25 mouse cellular contexts compared by ENCODE assay signal in the genomic region with DNA sequence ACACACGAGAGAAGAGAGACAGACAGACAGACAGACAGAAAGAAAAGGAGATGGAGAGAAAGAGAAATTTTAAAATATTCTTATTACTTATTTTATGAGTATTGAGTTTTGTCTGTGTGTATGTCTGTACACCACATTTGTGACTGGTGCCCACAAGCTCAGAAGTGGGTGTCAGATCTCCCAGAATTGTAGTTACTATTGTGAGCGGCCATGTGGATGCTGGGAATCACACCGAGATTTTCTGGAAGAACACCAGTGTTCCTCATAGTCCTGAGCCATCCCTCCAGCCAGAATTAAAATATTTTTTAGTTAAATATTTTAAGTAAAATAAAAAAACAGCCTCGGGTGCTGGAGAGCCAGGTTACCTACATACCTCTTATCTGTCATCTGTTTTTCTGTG.
"Had no signal": no experiment of that assay in that cellular context is flagged by ENCODE, and none has a peak within 500 bp of the region (broad histone marks: within the 10 kb centered on the region; RNA-seq: fewer than 3 reads in every experiment).

No protein-coding gene starts in this region.

- ATAC-seq: hindbrain, postnatal 0 days had no signal

- H3K27ac ChIP-seq: heart, adult 2 months; heart, embryonic 13.5 days; heart, embryonic 15.5 days; hindbrain, embryonic 13.5 days; hindbrain, embryonic 15.5 days; hindbrain, postnatal 0 days; kidney, embryonic 15.5 days; kidney, postnatal 0 days; limb, embryonic 13.5 days; limb, embryonic 15.5 days; liver, embryonic 12.5 days had no signal

- H3K9ac ChIP-seq: heart, embryonic 13.5 days; heart, embryonic 15.5 days; hindbrain, embryonic 13.5 days; hindbrain, embryonic 15.5 days; kidney, embryonic 15.5 days; limb, embryonic 13.5 days; limb, embryonic 15.5 days; liver, embryonic 12.5 days had no signal

- DNase-seq: gastrocnemius, postnatal 14 days; gastrocnemius, postnatal 36 days; heart, adult 11 months; heart, adult 2 months; heart, postnatal 14 days; heart, postnatal 36 days; kidney, adult 11 months; kidney, adult 2 months; kidney, adult 9 months; kidney, postnatal 14 days; kidney, postnatal 36 days; layer of hippocampus, adult 9-11 months; layer of hippocampus, postnatal 36 days; left cerebral cortex, postnatal 4 days had no signal

- H3K4me2 ChIP-seq: heart, embryonic 11.5 days; heart, embryonic 13.5 days; heart, embryonic 15.5 days; hindbrain, embryonic 13.5 days; hindbrain, embryonic 15.5 days; kidney, embryonic 15.5 days; limb, embryonic 13.5 days; limb, embryonic 15.5 days; liver, embryonic 12.5 days had no signal

- H3K4me3 ChIP-seq: heart, adult 2 months; heart, embryonic 13.5 days; heart, embryonic 15.5 days; hindbrain, embryonic 13.5 days; hindbrain, embryonic 15.5 days; kidney, embryonic 15.5 days; limb, embryonic 13.5 days; limb, embryonic 15.5 days; liver, embryonic 12.5 days had no signal

- H3K27me3 ChIP-seq: hindbrain, embryonic 15.5 days; limb, embryonic 13.5 days; limb, embryonic 15.5 days had no signal

- H3K36me3 ChIP-seq: heart, embryonic 13.5 days; heart, embryonic 15.5 days; hindbrain, embryonic 13.5 days; hindbrain, embryonic 15.5 days; kidney, embryonic 15.5 days; limb, embryonic 13.5 days; limb, embryonic 15.5 days; liver, embryonic 12.5 days had no signal

- H3K9me3 ChIP-seq: heart, embryonic 13.5 days; heart, embryonic 15.5 days; hindbrain, embryonic 13.5 days; hindbrain, embryonic 15.5 days; kidney, embryonic 15.5 days; limb, embryonic 13.5 days; limb, embryonic 15.5 days; liver, embryonic 12.5 days had no signal
